Mouse (Mus musculus): Measurements from ENCODE around the gene Ms4a5. TPM values are rescaled to one million over a fixed set of nuclear protein-coding genes. Genes with fewer than 3 reads are reported as not detected.

Ms4a5 gene
- total and polyA plus RNA-seq, 2 experiments from 2014 or later: not detected

GRCm38 (mm10) chr19:11261522-11261921, 22.2 kb downstream of the Ms4a5 start:
- 87% methylated on average over 2 of the region's 2 CpGs for WGBS
- Histone ChIP-seq H3K4me3 (ENCODE audit: low read length) (no peak overlapping the region), H3K4me1 (ENCODE audit: insufficient read depth, low read length) (no peaks in the 10 kb centered on the region), H3K4me2 (ENCODE audit: low read depth, low read length) (no peak overlapping the region), H3K36me3 (ENCODE audit: insufficient read depth, low read length) (no peaks in the 10 kb centered on the region), H3K9me3 (ENCODE audit: low read length) (no peaks in the 10 kb centered on the region), H3K9ac (replicated peaks; ENCODE audit: low read length) (no peak overlapping the region), H3K27ac (no peak overlapping the region), H3K27me3 (ENCODE audit: insufficient read depth, low read length) (no peaks in the 10 kb centered on the region)
- no peak for TF ChIP-seq CTCF (IDR thresholded peaks at IDR 0.05; ENCODE audit: low read depth)
- no peak for DNase-seq (ENCODE audit: low spot score)
- no peak for ATAC-seq

GRCm38 (mm10) chr19:11244230-11244629, 39.4 kb downstream of the Ms4a5 start:
- Histone ChIP-seq H3K36me3 (ENCODE audit: insufficient read depth, low read length) (no peaks in the 10 kb centered on the region), H3K4me3 (ENCODE audit: low read length) (no peak overlapping the region), H3K4me2 (ENCODE audit: low read depth, low read length) (no peak overlapping the region), H3K4me1 (ENCODE audit: insufficient read depth, low read length) (no peaks in the 10 kb centered on the region), H3K9ac (replicated peaks; ENCODE audit: low read length) (no peak overlapping the region), H3K27ac (no peak overlapping the region), H3K27me3 (ENCODE audit: insufficient read depth, low read length) (no peaks in the 10 kb centered on the region), H3K9me3 (ENCODE audit: low read length) (no peaks in the 10 kb centered on the region)
- ATAC-seq: no peak
- DNase-seq (ENCODE audit: low spot score): no peak
- TF ChIP-seq CTCF (IDR thresholded peaks at IDR 0.05; ENCODE audit: low read depth): no peak

- H3K4me3 ChIP-seq (ENCODE audit: low read length): no peak overlapping the region
- WGBS: 58% methylated on average over 5 of the region's 5 CpGs
- no peak overlapping the region for H3K4me2 ChIP-seq (ENCODE audit: low read depth, low read length)
- H3K36me3 ChIP-seq (ENCODE audit: insufficient read depth, low read length): no peaks in the 10 kb centered on the region
- ATAC-seq (peak; percentile 79; the same call in 1 of the 2 replicates), DNase-seq (ENCODE audit: low spot score) (peak; percentile 17)
- no peak overlapping the region for H3K27ac ChIP-seq
- H3K27me3 ChIP-seq (ENCODE audit: insufficient read depth, low read length): no peaks in the 10 kb centered on the region
- H3K9me3 ChIP-seq (ENCODE audit: low read length): no peaks in the 10 kb centered on the region
- no peak overlapping the region for H3K9ac ChIP-seq (replicated peaks; ENCODE audit: low read length)
- no peaks in the 10 kb centered on the region for H3K4me1 ChIP-seq (ENCODE audit: insufficient read depth, low read length)
- no peak for TF ChIP-seq CTCF (IDR thresholded peaks at IDR 0.05; ENCODE audit: low read depth)
These were observed 41.1 kb downstream of the Ms4a5 start for GRCm38 (mm10) chr19:11242560-11242959.

- ATAC-seq (no peak), DNase-seq (ENCODE audit: low spot score) (no peak)
- H3K27me3 ChIP-seq (ENCODE audit: insufficient read depth, low read length): no peaks in the 10 kb centered on the region
- H3K4me2 ChIP-seq (ENCODE audit: low read depth, low read length): no peak overlapping the region
- no peak overlapping the region for H3K9ac ChIP-seq (replicated peaks; ENCODE audit: low read length)
- no peaks in the 10 kb centered on the region for H3K9me3 ChIP-seq (ENCODE audit: low read length)
- H3K36me3 ChIP-seq (ENCODE audit: insufficient read depth, low read length): no peaks in the 10 kb centered on the region
- no peak for TF ChIP-seq CTCF (IDR thresholded peaks at IDR 0.05; ENCODE audit: low read depth)
- H3K4me3 ChIP-seq (ENCODE audit: low read length): no peak overlapping the region
- no peak overlapping the region for H3K27ac ChIP-seq
- no peaks in the 10 kb centered on the region for H3K4me1 ChIP-seq (ENCODE audit: insufficient read depth, low read length)
These were observed 47.9 kb downstream of the Ms4a5 start for GRCm38 (mm10) chr19:11235820-11236219.

GRCm38 (mm10) chr19:11234921-11235735, 48.5 kb downstream of the Ms4a5 start:
- no peak for TF ChIP-seq CTCF (IDR thresholded peaks at IDR 0.05; ENCODE audit: low read depth)
- no peak overlapping the region for H3K27ac ChIP-seq
- no peak for DNase-seq (ENCODE audit: low spot score)
- 71% methylated on average over 5 of the region's 5 CpGs for WGBS
- no peak for ATAC-seq
- no peaks in the 10 kb centered on the region for H3K27me3 ChIP-seq (ENCODE audit: insufficient read depth, low read length)
- H3K4me3 ChIP-seq (ENCODE audit: low read length): no peak overlapping the region
- H3K4me1 ChIP-seq (ENCODE audit: insufficient read depth, low read length): no peaks in the 10 kb centered on the region
- H3K9ac ChIP-seq (replicated peaks; ENCODE audit: low read length): no peak overlapping the region
- H3K36me3 ChIP-seq (ENCODE audit: insufficient read depth, low read length): no peaks in the 10 kb centered on the region
- no peak overlapping the region for H3K4me2 ChIP-seq (ENCODE audit: low read depth, low read length)
- no peaks in the 10 kb centered on the region for H3K9me3 ChIP-seq (ENCODE audit: low read length)

- Histone ChIP-seq H3K27ac (no peak overlapping the region), H3K9ac (replicated peaks; ENCODE audit: low read length) (no peak overlapping the region), H3K4me1 (ENCODE audit: insufficient read depth, low read length) (no peaks in the 10 kb centered on the region), H3K4me2 (ENCODE audit: low read depth, low read length) (no peak overlapping the region), H3K36me3 (ENCODE audit: insufficient read depth, low read length) (no peaks in the 10 kb centered on the region), H3K4me3 (ENCODE audit: low read length) (no peak overlapping the region), H3K9me3 (ENCODE audit: low read length) (no peaks in the 10 kb centered on the region), H3K27me3 (ENCODE audit: insufficient read depth, low read length) (no peaks in the 10 kb centered on the region)
- no peak for TF ChIP-seq CTCF (IDR thresholded peaks at IDR 0.05; ENCODE audit: low read depth)
- 80% methylated on average over 5 of the region's 5 CpGs for WGBS
- DNase-seq (ENCODE audit: low spot score) (no peak), ATAC-seq (no peak)
These were observed 49.4 kb downstream of the Ms4a5 start for GRCm38 (mm10) chr19:11234244-11234643.

GRCm38 (mm10) chr19:11232348-11232747, 51.3 kb downstream of the Ms4a5 start, which contains the start of gene Ms4a12:
TSS of gene Ms4a12 (minus strand) at chr19:11232448.
- no peak within 1 kb of the TSS for H3K27ac ChIP-seq
- no peak for TF ChIP-seq CTCF (IDR thresholded peaks at IDR 0.05; ENCODE audit: low read depth)
- no peak for DNase-seq (ENCODE audit: low spot score)

More at GRCm38 (mm10) chr19:11232348-11232747, 51.3 kb downstream of the Ms4a5 start, which contains the start of gene Ms4a12:
- no peak within 1 kb of the TSS for H3K4me2 ChIP-seq (ENCODE audit: low read depth, low read length)
- no peaks in the 10 kb centered on the region for H3K36me3 ChIP-seq (ENCODE audit: insufficient read depth, low read length)
- ATAC-seq: no peak
- no peaks in the 10 kb centered on the region for H3K9me3 ChIP-seq (ENCODE audit: low read length)
- no peaks in the 10 kb centered on the region for H3K27me3 ChIP-seq (ENCODE audit: insufficient read depth, low read length)
- H3K4me3 ChIP-seq (ENCODE audit: low read length): no peak within 1 kb of the TSS
- H3K9ac ChIP-seq (replicated peaks; ENCODE audit: low read length): no peak within 1 kb of the TSS
- 73% methylated on average over 5 of the region's 5 CpGs for WGBS
- H3K4me1 ChIP-seq (ENCODE audit: insufficient read depth, low read length): no peaks in the 10 kb centered on the region

Other genes starting within 250 kb of the Ms4a5 start
- gene Ms4a8a, start 202.8 kb downstream of the Ms4a5 start, total RNA-seq (2014; rRNA removed): not detected in 2 replicates
- not detected in 2 replicates for gene Ms4a8a, start 202.8 kb downstream of the Ms4a5 start, polyA plus RNA-seq (2015; fragmentation: Nextera tagmentation; extraction: Ambion mirVana)
- not detected in 2 replicates for gene 1700017D01Rik, start 153.0 kb downstream of the Ms4a5 start, total RNA-seq (2014; rRNA removed)
- not detected in 2 replicates for gene 1700017D01Rik, start 153.0 kb downstream of the Ms4a5 start, polyA plus RNA-seq (2015; fragmentation: Nextera tagmentation; extraction: Ambion mirVana)
- gene 1700025F22Rik, start 118.6 kb downstream of the Ms4a5 start, total RNA-seq (2014; rRNA removed): not detected in 2 replicates
- gene 1700025F22Rik, start 118.6 kb downstream of the Ms4a5 start, polyA plus RNA-seq (2015; fragmentation: Nextera tagmentation; extraction: Ambion mirVana): not detected in 2 replicates
- not detected in 2 replicates for gene Ms4a13, start 87.1 kb downstream of the Ms4a5 start, total RNA-seq (2014; rRNA removed)
- not detected in 2 replicates for gene Ms4a13, start 87.1 kb downstream of the Ms4a5 start, polyA plus RNA-seq (2015; fragmentation: Nextera tagmentation; extraction: Ambion mirVana)
- not detected in 2 replicates for gene Ms4a12, start 51.4 kb downstream of the Ms4a5 start, total RNA-seq (2014; rRNA removed)
- not detected in 2 replicates for gene Ms4a12, start 51.4 kb downstream of the Ms4a5 start, polyA plus RNA-seq (2015; fragmentation: Nextera tagmentation; extraction: Ambion mirVana)
- gene Ms4a1, start 17.6 kb downstream of the Ms4a5 start, total RNA-seq (2014; rRNA removed): not detected in 2 replicates
- not detected in 2 replicates for gene Ms4a1, start 17.6 kb downstream of the Ms4a5 start, polyA plus RNA-seq (2015; fragmentation: Nextera tagmentation; extraction: Ambion mirVana)
- gene Ms4a14, start 30.6 kb upstream of the Ms4a5 start, total RNA-seq (2014; rRNA removed): not detected in 2 replicates
- gene Ms4a14, start 30.6 kb upstream of the Ms4a5 start, polyA plus RNA-seq (2015; fragmentation: Nextera tagmentation; extraction: Ambion mirVana): not detected in 2 replicates
- 0.10 and 0.22 TPM in 2 replicates for gene Ms4a7, start 52.3 kb upstream of the Ms4a5 start, total RNA-seq (2014; rRNA removed)
- gene Ms4a7, start 52.3 kb upstream of the Ms4a5 start, polyA plus RNA-seq (2015; fragmentation: Nextera tagmentation; extraction: Ambion mirVana): 2.3 and 3.9 TPM in 2 replicates
- gene Ms4a4a, start 91.7 kb upstream of the Ms4a5 start, total RNA-seq (2014; rRNA removed): 1.5 and 2.3 TPM in 2 replicates
- 2.1 and 2.6 TPM in 2 replicates for gene Ms4a4a, start 91.7 kb upstream of the Ms4a5 start, polyA plus RNA-seq (2015; fragmentation: Nextera tagmentation; extraction: Ambion mirVana)
- gene Ms4a4c, start 120.9 kb upstream of the Ms4a5 start, total RNA-seq (2014; rRNA removed): not detected in 2 replicates
- 0.20 and 0.23 TPM in 2 replicates for gene Ms4a4c, start 120.9 kb upstream of the Ms4a5 start, polyA plus RNA-seq (2015; fragmentation: Nextera tagmentation; extraction: Ambion mirVana)
- not detected in 2 replicates for gene Ms4a4b, start 159.7 kb upstream of the Ms4a5 start, total RNA-seq (2014; rRNA removed)
- not detected in 2 replicates for gene Ms4a4b, start 159.7 kb upstream of the Ms4a5 start, polyA plus RNA-seq (2015; fragmentation: Nextera tagmentation; extraction: Ambion mirVana)
- gene Ms4a6c, start 185.5 kb upstream of the Ms4a5 start, total RNA-seq (2014; rRNA removed): 0.32 and 2.3 TPM in 2 replicates
- 2.4 and 3.3 TPM in 2 replicates for gene Ms4a6c, start 185.5 kb upstream of the Ms4a5 start, polyA plus RNA-seq (2015; fragmentation: Nextera tagmentation; extraction: Ambion mirVana)
- gene Gm8369, start 202.1 kb upstream of the Ms4a5 start, total RNA-seq (2014; rRNA removed): not detected in 2 replicates
- not detected in 2 replicates for gene Gm8369, start 202.1 kb upstream of the Ms4a5 start, polyA plus RNA-seq (2015; fragmentation: Nextera tagmentation; extraction: Ambion mirVana)
- 3.1 and 8.7 TPM in 2 replicates for gene Ms4a6b, start 232.6 kb upstream of the Ms4a5 start, total RNA-seq (2014; rRNA removed)
- 2.3 and 2.6 TPM in 2 replicates for gene Ms4a6b, start 232.6 kb upstream of the Ms4a5 start, polyA plus RNA-seq (2015; fragmentation: Nextera tagmentation; extraction: Ambion mirVana)

Data from hindbrain, postnatal 0 days (tissue).